Mouse (Mus musculus): Measurements from ENCODE around the gene Rassf3.

DNA sequence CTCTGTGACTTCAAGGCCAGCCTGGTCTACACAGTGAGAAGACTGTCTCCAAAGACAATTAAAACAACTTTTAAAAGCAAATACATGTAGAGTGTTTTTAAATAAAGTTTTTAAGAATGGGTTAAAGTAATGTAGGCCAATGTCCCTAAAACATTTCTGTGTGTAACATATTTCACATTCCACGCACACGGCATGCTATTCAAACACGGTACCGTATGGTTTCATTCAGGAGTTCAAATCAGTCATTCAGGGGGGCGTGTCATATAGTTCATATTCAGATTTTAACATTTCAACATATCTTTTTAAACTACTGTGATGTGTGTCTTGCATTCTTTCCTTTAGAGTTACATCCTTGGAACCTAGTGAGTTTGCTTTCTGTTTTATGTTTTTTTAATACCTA is 7.9 kb downstream of the Rassf3 start:
- TF ChIP-seq CTCF (IDR thresholded peaks at IDR 0.05; ENCODE audit: borderline replicate concordance, control insufficient read depth, extremely low read depth, insufficient read depth, low read length, poor library complexity) (no peak), POLR2A (IDR thresholded peaks at IDR 0.05; ENCODE audit: control insufficient read depth, extremely low read depth, insufficient read depth, low read length, poor library complexity) (no peak)

All from thymus, adult 2 months (tissue).